In the genomic region with DNA sequence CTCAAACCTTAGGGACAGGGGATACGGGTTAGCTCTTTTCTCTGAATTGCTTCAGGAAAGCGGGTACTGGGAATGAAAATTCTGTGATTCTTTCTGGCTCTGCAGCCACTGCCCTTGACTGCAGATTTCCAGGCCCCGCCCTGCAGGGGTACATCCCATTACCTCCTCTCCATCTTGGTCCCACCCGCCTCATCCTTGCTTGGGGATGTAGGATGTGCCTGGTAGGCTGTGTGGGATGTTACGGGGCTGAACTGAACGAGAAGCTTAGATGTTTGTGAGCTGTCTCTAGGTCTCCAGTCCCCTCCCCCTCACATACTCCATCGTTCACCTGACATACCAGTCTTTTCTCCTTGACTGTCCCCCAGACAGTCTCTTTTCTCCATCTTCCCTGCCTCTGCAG, we compare ENCODE assay signal across 8 mouse cellular contexts. TPM values are rescaled to one million over a fixed set of nuclear protein-coding genes. Genes with fewer than 3 reads are reported as not detected.
DNase-seq lines count a peak whose midpoint lies in the region; ATAC-seq and TF ChIP-seq lines count a peak whose summit lies in the region.

No protein-coding gene starts in this region.

- H3K9me3 ChIP-seq in forebrain, embryonic 10.5 days = no peaks in the 10 kb centered on the region
- H3K9me3 ChIP-seq in limb, embryonic 13.5 days = no peaks in the 10 kb centered on the region
- H3K9me3 ChIP-seq in stomach, embryonic 14.5 days (ENCODE audit: control insufficient read depth, low read depth, low read length) = no peaks in the 10 kb centered on the region

- H3K4me2 ChIP-seq in limb, embryonic 13.5 days (replicated peaks) = peak overlapping the region; percentile 95
- H3K4me2 ChIP-seq in stomach, embryonic 14.5 days (replicated peaks; ENCODE audit: low read depth, low read length) = peak overlapping the region; percentile 90

- TF ChIP-seq CTCF in left cerebral cortex, adult 2 months (IDR thresholded peaks at IDR 0.05) = no peak

- H3K27ac ChIP-seq in left cerebral cortex, adult 2 months = peak overlapping the region; percentile 91
- peak overlapping the region; percentile 95 for H3K27ac ChIP-seq in forebrain, embryonic 10.5 days
- H3K27ac ChIP-seq in limb, embryonic 13.5 days = peak overlapping the region; percentile 84
- peak overlapping the region; percentile 59; the same call in 1 of the 2 replicates for H3K27ac ChIP-seq in stomach, embryonic 14.5 days (ENCODE audit: low read length)

- peaks cover 60% of the 10 kb centered on the region for H3K36me3 ChIP-seq in forebrain, embryonic 10.5 days (replicated peaks)
- peaks cover 48% of the 10 kb centered on the region for H3K36me3 ChIP-seq in limb, embryonic 13.5 days
- H3K36me3 ChIP-seq in stomach, embryonic 14.5 days (ENCODE audit: control insufficient read depth, insufficient read depth, low read length) = peaks cover 36% of the 10 kb centered on the region

- 11% methylated on average over 7 of the region's 7 CpGs for WGBS in forebrain, embryonic 10.5 days
- 4% methylated on average over 7 of the region's 7 CpGs for WGBS in limb, embryonic 13.5 days
- WGBS in stomach, embryonic 14.5 days = 3% methylated on average over 7 of the region's 7 CpGs

- peak overlapping the region; percentile 97 for H3K9ac ChIP-seq in limb, embryonic 13.5 days
- H3K9ac ChIP-seq in stomach, embryonic 14.5 days (replicated peaks; ENCODE audit: low read depth, low read length) = peak overlapping the region; percentile 71

- H3K4me3 ChIP-seq in left cerebral cortex, adult 2 months = peak overlapping the region; percentile 64
- peak overlapping the region; percentile 80 for H3K4me3 ChIP-seq in forebrain, embryonic 10.5 days
- H3K4me3 ChIP-seq in limb, embryonic 13.5 days = peak overlapping the region; percentile 88
- peak overlapping the region; percentile 56 for H3K4me3 ChIP-seq in stomach, embryonic 14.5 days (ENCODE audit: low read depth, low read length)

- intact Hi-C loops in left cerebral cortex, adult 2 months (cut with DNase I) = loop anchor here (5.0 kb wide), 1 partner anchor 166 kb away; the partner anchor contains the start of gene Tspoap1
- intact Hi-C loops in left cerebral cortex, postnatal 4 days (cut with DNase I) = no loop called here

- H3K27me3 ChIP-seq in forebrain, embryonic 10.5 days (ENCODE audit: poor library complexity, severe bottlenecking) = no peaks in the 10 kb centered on the region
- no peaks in the 10 kb centered on the region for H3K27me3 ChIP-seq in limb, embryonic 13.5 days
- no peaks in the 10 kb centered on the region for H3K27me3 ChIP-seq in stomach, embryonic 14.5 days (ENCODE audit: control insufficient read depth, insufficient read depth, low read length)

- ATAC-seq in limb, embryonic 13.5 days (ENCODE audit: low FRiP score, low read depth) = no peak
- ATAC-seq in stomach, embryonic 14.5 days (ENCODE audit: insufficient number of reproducible peaks, insufficient read depth, low FRiP score, low read depth) = no peak

- no peak for DNase-seq in left cerebral cortex, adult 2 months (ENCODE audit: extremely low spot score in 1 of 2, low spot score in 2 of 2)
- no peak for DNase-seq in left cerebral cortex, postnatal 4 days
- peak; percentile 56 for DNase-seq in ZHBTc4 (ENCODE audit: low read depth, low spot score)
- DNase-seq in forebrain, embryonic 10.5 days (ENCODE audit: extremely low spot score, low spot score) = no peak
- DNase-seq in testis, postnatal 10 days (ENCODE audit: low spot score) = no peak
- no peak for DNase-seq in layer of hippocampus, postnatal 25 days (ENCODE audit: extremely low spot score in 1 of 2, low spot score in 1 of 2)

- H3K4me1 ChIP-seq in forebrain, embryonic 10.5 days = peaks cover 55% of the 10 kb centered on the region
- peaks cover 44% of the 10 kb centered on the region for H3K4me1 ChIP-seq in limb, embryonic 13.5 days
- peaks cover 18% of the 10 kb centered on the region for H3K4me1 ChIP-seq in stomach, embryonic 14.5 days (ENCODE audit: control insufficient read depth, insufficient read depth, low read length)

RNA-seq across cellular contexts. Expression of gene Mtmr4, which starts 4.0 kb away (rescaled TPM):
- 10 to 100 TPM; 80.4 to 99.0 TPM for total RNA-seq in left cerebral cortex, adult 2 months (2021)
- total RNA-seq in left cerebral cortex, postnatal 4 days (2021) = 100 to 1,000 TPM in 1 of 2 experiments, 10 to 100 TPM in 1; 95.6 to 101 TPM
- 62.4 and 66.2 TPM in 2 replicates for polyA plus RNA-seq in forebrain, embryonic 10.5 days (2016; fragmentation: Nextera tagmentation; extraction: Ambion mirVana)
- 31.1 and 38.9 TPM in 2 replicates for polyA plus RNA-seq in limb, embryonic 13.5 days (2015; fragmentation: Nextera tagmentation; extraction: Ambion mirVana)
- 30.5 and 32.0 TPM in 2 replicates for polyA plus RNA-seq in stomach, embryonic 14.5 days (2014; fragmentation: Nextera tagmentation; extraction: Ambion mirVana)
- total RNA-seq in layer of hippocampus, postnatal 25 days (2021) = 10 to 100 TPM; 72.8 to 89.7 TPM

RNA-seq across cellular contexts. Expression of gene Hsf5, which starts 21.0 kb away (rescaled TPM):
- under 1 TPM; 0.54 to 0.77 TPM for total RNA-seq in left cerebral cortex, adult 2 months (2021)
- total RNA-seq in left cerebral cortex, postnatal 4 days (2021) = under 1 TPM; 0.54 to 0.82 TPM
- polyA plus RNA-seq in forebrain, embryonic 10.5 days (2016; fragmentation: Nextera tagmentation; extraction: Ambion mirVana) = 0.31 and 0.38 TPM in 2 replicates
- polyA plus RNA-seq in limb, embryonic 13.5 days (2015; fragmentation: Nextera tagmentation; extraction: Ambion mirVana) = 0.29 and 0.42 TPM in 2 replicates
- polyA plus RNA-seq in stomach, embryonic 14.5 days (2014; fragmentation: Nextera tagmentation; extraction: Ambion mirVana) = 0.21 and 0.41 TPM in 2 replicates
- total RNA-seq in layer of hippocampus, postnatal 25 days (2021) = under 1 TPM; 0.32 to 0.35 TPM

RNA-seq across cellular contexts. Expression of gene Sept4, which starts 27.3 kb away (rescaled TPM):
- total RNA-seq in left cerebral cortex, adult 2 months (2021) = 100 to 1,000 TPM; 156 to 175 TPM
- total RNA-seq in left cerebral cortex, postnatal 4 days (2021) = 10 to 100 TPM; 26.2 to 32.6 TPM
- polyA plus RNA-seq in forebrain, embryonic 10.5 days (2016; fragmentation: Nextera tagmentation; extraction: Ambion mirVana) = 7.6 and 8.1 TPM in 2 replicates
- 21.2 and 23.3 TPM in 2 replicates for polyA plus RNA-seq in limb, embryonic 13.5 days (2015; fragmentation: Nextera tagmentation; extraction: Ambion mirVana)
- 15.7 and 15.8 TPM in 2 replicates for polyA plus RNA-seq in stomach, embryonic 14.5 days (2014; fragmentation: Nextera tagmentation; extraction: Ambion mirVana)
- total RNA-seq in layer of hippocampus, postnatal 25 days (2021) = 100 to 1,000 TPM; 165 to 186 TPM

RNA-seq across cellular contexts. Expression of gene Gm11492, which starts 29.5 kb away (rescaled TPM):
- not detected for total RNA-seq in left cerebral cortex, adult 2 months (2021)
- total RNA-seq in left cerebral cortex, postnatal 4 days (2021) = not detected
- polyA plus RNA-seq in forebrain, embryonic 10.5 days (2016; fragmentation: Nextera tagmentation; extraction: Ambion mirVana) = not detected in 2 replicates
- not detected in 2 replicates for polyA plus RNA-seq in limb, embryonic 13.5 days (2015; fragmentation: Nextera tagmentation; extraction: Ambion mirVana)
- polyA plus RNA-seq in stomach, embryonic 14.5 days (2014; fragmentation: Nextera tagmentation; extraction: Ambion mirVana) = not detected in 2 replicates
- not detected for total RNA-seq in layer of hippocampus, postnatal 25 days (2021)

Comparison
In these comparisons a context has a peak if more than half of its experiments do, and no peak if none do; other contexts are left out.
1. RNA of gene Sept4, which starts 27.3 kb away (total RNA-seq): 165 to 186 TPM in layer of hippocampus, postnatal 25 days and 156 to 175 TPM in left cerebral cortex, adult 2 months; 26.2 to 32.6 TPM in left cerebral cortex, postnatal 4 days; every median in the first group is over 4 times any median in the second.
2. Peak in every context shown above with its lines, with median percentiles within 50 percentile points of each other: H3K27ac ChIP-seq and H3K4me3 ChIP-seq.